Mouse (Mus musculus) heart, adult 2 months (tissue): ENCODE measurements around the gene Csmd2.

Experiments used
- EP300 ChIP-seq: fragments of 200-500 bp; IDR thresholded peaks from 2 replicates; pipeline ENCODE4 v1.6.1; 2011; ENCODE audit warnings: low read depth, low read length, control low read depth; ENCODE audit not compliant: insufficient read depth
- POLR2A ChIP-seq: fragments of 200-500 bp; IDR thresholded peaks from 2 replicates; pipeline ENCODE4 v1.6.1; 2011; ENCODE audit warnings: mild to moderate bottlenecking, low read depth, low read length, control low read depth; ENCODE audit not compliant: insufficient read depth

GRCm38 (mm10) chr4:127986491-127987075 lies 1.1 kb upstream of the Csmd2 start:
- TF ChIP-seq POLR2A (no peak), EP300 (no peak)
